Mouse (Mus musculus): ENCODE results near the gene Ten1. TPM values are rescaled to one million over a fixed set of nuclear protein-coding genes. Genes with fewer than 3 reads are reported as not detected.

Gene Ten1
- 74.8 and 78.3 TPM in 2 replicates for polyA plus RNA-seq (2015; fragmentation: Nextera tagmentation; extraction: Ambion mirVana)

GRCm38 (mm10) chr11:116198639-116199531 is at the start of gene Ten1, which contains the start of gene Acox1:
Ten1 (plus strand) TSS chr11:116198855.
Acox1 (minus strand) TSS chr11:116199045.
- Histone ChIP-seq H3K4me1 (peaks cover 3% of the 10 kb centered on the region; the same call in 1 of the 2 replicates), H3K4me3 (replicated peaks) (peak within 1 kb of the TSS; percentile 65), H3K36me3 (peaks cover 6% of the 10 kb centered on the region; the same call in 1 of the 2 replicates), H3K27ac (peak within 1 kb of the TSS; percentile 94), H3K27me3 (replicated peaks) (no peaks in the 10 kb centered on the region), H3K9ac (peak within 1 kb of the TSS; percentile 73), H3K9me3 (no peaks in the 10 kb centered on the region), H3K4me2 (peak within 1 kb of the TSS; percentile 67)
- WGBS, result under 1% methylated on average over 62 of the region's 62 CpGs
- ATAC-seq (ENCODE audit: insufficient read depth, low FRiP score, low read depth), result peak; percentile 97

GRCm38 (mm10) chr11:116149341-116149740 is 49.3 kb upstream of the Ten1 start:
- peaks cover 56% of the 10 kb centered on the region for H3K36me3 ChIP-seq
- no peaks in the 10 kb centered on the region for H3K27me3 ChIP-seq (replicated peaks)
- 77% methylated on average over 6 of the region's 6 CpGs for WGBS
- no peak overlapping the region for H3K4me2 ChIP-seq
- no peak for ATAC-seq (ENCODE audit: insufficient read depth, low FRiP score, low read depth)
- H3K9me3 ChIP-seq, result no peaks in the 10 kb centered on the region
- no peaks in the 10 kb centered on the region; the same call in 1 of the 2 replicates for H3K4me1 ChIP-seq
- no peak overlapping the region for H3K9ac ChIP-seq
- H3K27ac ChIP-seq, result no peak overlapping the region
- no peak overlapping the region for H3K4me3 ChIP-seq (replicated peaks)

GRCm38 (mm10) chr11:116150960-116151359 is 47.7 kb upstream of the Ten1 start:
- no peaks in the 10 kb centered on the region for H3K9me3 ChIP-seq
- no peak overlapping the region for H3K27ac ChIP-seq
- peak; percentile 63; the same call in 1 of the 2 replicates for ATAC-seq (ENCODE audit: insufficient read depth, low FRiP score, low read depth)
- 91% methylated on average over 2 of the region's 2 CpGs for WGBS
- H3K4me2 ChIP-seq, result no peak overlapping the region
- H3K4me3 ChIP-seq (replicated peaks), result no peak overlapping the region
- H3K4me1 ChIP-seq, result no peaks in the 10 kb centered on the region; the same call in 1 of the 2 replicates
- no peaks in the 10 kb centered on the region for H3K27me3 ChIP-seq (replicated peaks)
- peaks cover 51% of the 10 kb centered on the region for H3K36me3 ChIP-seq
- H3K9ac ChIP-seq, result no peak overlapping the region

- H3K27me3 ChIP-seq (replicated peaks), result no peaks in the 10 kb centered on the region
- H3K27ac ChIP-seq, result peak overlapping the region; percentile 68; the same call in 1 of the 2 replicates
- H3K9me3 ChIP-seq, result no peaks in the 10 kb centered on the region
- H3K9ac ChIP-seq, result no peak overlapping the region
- 42% methylated on average over 12 of the region's 12 CpGs for WGBS
- no peak overlapping the region for H3K4me3 ChIP-seq (replicated peaks)
- H3K4me1 ChIP-seq, result peaks cover 4% of the 10 kb centered on the region
- H3K36me3 ChIP-seq, result peaks cover 11% of the 10 kb centered on the region; the same call in 1 of the 2 replicates
- H3K4me2 ChIP-seq, result no peak overlapping the region; the same call in 1 of the 2 replicates
- ATAC-seq (ENCODE audit: insufficient read depth, low FRiP score, low read depth), result 0 out of 2 replicates have a peak, but pooled peaks have one; percentile 27
Observed at GRCm38 (mm10) chr11:116161312-116161711, 37.3 kb upstream of the Ten1 start.

- 73% methylated on average over 10 of the region's 10 CpGs for WGBS
- Histone ChIP-seq H3K4me3 (replicated peaks) (no peak overlapping the region), H3K9me3 (no peaks in the 10 kb centered on the region), H3K4me2 (no peak overlapping the region), H3K4me1 (peaks cover 12% of the 10 kb centered on the region), H3K27ac (peak overlapping the region; percentile 68), H3K27me3 (replicated peaks) (no peaks in the 10 kb centered on the region), H3K9ac (no peak overlapping the region), H3K36me3 (peaks cover 6% of the 10 kb centered on the region; the same call in 1 of the 2 replicates)
- 0 out of 2 replicates have a peak, but pooled peaks have one; percentile 24 for ATAC-seq (ENCODE audit: insufficient read depth, low FRiP score, low read depth)
Observed at GRCm38 (mm10) chr11:116162146-116162545, 36.5 kb upstream of the Ten1 start.

GRCm38 (mm10) chr11:116163002-116163401 is 35.7 kb upstream of the Ten1 start:
- no peak for ATAC-seq (ENCODE audit: insufficient read depth, low FRiP score, low read depth)
- H3K4me2 ChIP-seq, result no peak overlapping the region

GRCm38 (mm10) chr11:116167232-116167631 is 31.4 kb upstream of the Ten1 start:
- 3% methylated on average over 6 of the region's 6 CpGs for WGBS
- ATAC-seq (ENCODE audit: insufficient read depth, low FRiP score, low read depth), result no peak

More at GRCm38 (mm10) chr11:116163002-116163401, 35.7 kb upstream of the Ten1 start:
- no peak overlapping the region for H3K27ac ChIP-seq
- peaks cover 12% of the 10 kb centered on the region for H3K4me1 ChIP-seq
- no peaks in the 10 kb centered on the region for H3K9me3 ChIP-seq
- H3K27me3 ChIP-seq (replicated peaks), result no peaks in the 10 kb centered on the region
- 45% methylated on average over 9 of the region's 9 CpGs for WGBS
- 0 out of 2 replicates have a peak, but pooled peaks cover 6% of the 10 kb centered on the region for H3K36me3 ChIP-seq
- no peak overlapping the region for H3K9ac ChIP-seq
- no peak overlapping the region for H3K4me3 ChIP-seq (replicated peaks)

GRCm38 (mm10) chr11:116167884-116168439 is 30.7 kb upstream of the Ten1 start, which contains the start of gene Fbf1:
Fbf1 (minus strand) TSS chr11:116168166.
- H3K9ac ChIP-seq, result peak within 1 kb of the TSS; percentile 63
- no peaks in the 10 kb centered on the region for H3K9me3 ChIP-seq
- under 1% methylated on average over 40 of the region's 40 CpGs for WGBS
- H3K4me2 ChIP-seq, result peak within 1 kb of the TSS; percentile 83
- peak; percentile 96 for ATAC-seq (ENCODE audit: insufficient read depth, low FRiP score, low read depth)
- peaks cover 10% of the 10 kb centered on the region; the same call in 1 of the 2 replicates for H3K36me3 ChIP-seq
- no peaks in the 10 kb centered on the region for H3K27me3 ChIP-seq (replicated peaks)
- H3K4me3 ChIP-seq (replicated peaks), result peak within 1 kb of the TSS; percentile 67
- peaks cover 11% of the 10 kb centered on the region; the same call in 1 of the 2 replicates for H3K4me1 ChIP-seq
- peak within 1 kb of the TSS; percentile 94 for H3K27ac ChIP-seq

More at GRCm38 (mm10) chr11:116167232-116167631, 31.4 kb upstream of the Ten1 start:
- Histone ChIP-seq H3K27ac (peak overlapping the region; percentile 94), H3K4me1 (peaks cover 11% of the 10 kb centered on the region; the same call in 1 of the 2 replicates), H3K9me3 (no peaks in the 10 kb centered on the region), H3K36me3 (peaks cover 5% of the 10 kb centered on the region; the same call in 1 of the 2 replicates), H3K4me3 (replicated peaks) (peak overlapping the region; percentile 67), H3K9ac (peak overlapping the region; percentile 63; the same call in 1 of the 2 replicates), H3K4me2 (peak overlapping the region; percentile 83), H3K27me3 (replicated peaks) (no peaks in the 10 kb centered on the region)

- no peak overlapping the region for H3K9ac ChIP-seq
- no peak overlapping the region for H3K4me2 ChIP-seq
- H3K4me3 ChIP-seq (replicated peaks), result no peak overlapping the region
- ATAC-seq (ENCODE audit: insufficient read depth, low FRiP score, low read depth), result no peak
- H3K36me3 ChIP-seq, result peaks cover 21% of the 10 kb centered on the region
- H3K27ac ChIP-seq, result no peak overlapping the region
- H3K9me3 ChIP-seq, result no peaks in the 10 kb centered on the region
- peaks cover 11% of the 10 kb centered on the region; the same call in 1 of the 2 replicates for H3K4me1 ChIP-seq
- no peaks in the 10 kb centered on the region for H3K27me3 ChIP-seq (replicated peaks)
- WGBS, result 86% methylated on average over 3 of the region's 3 CpGs
Observed at GRCm38 (mm10) chr11:116169214-116169613, 29.4 kb upstream of the Ten1 start.

GRCm38 (mm10) chr11:116170003-116170800 is 28.5 kb upstream of the Ten1 start:
- no peak overlapping the region for H3K9ac ChIP-seq
- peaks cover 11% of the 10 kb centered on the region; the same call in 1 of the 2 replicates for H3K4me1 ChIP-seq
- no peaks in the 10 kb centered on the region for H3K27me3 ChIP-seq (replicated peaks)
- peaks cover 20% of the 10 kb centered on the region for H3K36me3 ChIP-seq
- no peaks in the 10 kb centered on the region for H3K9me3 ChIP-seq
- no peak overlapping the region for H3K4me3 ChIP-seq (replicated peaks)
- WGBS, result 77% methylated on average over 5 of the region's 5 CpGs
- H3K27ac ChIP-seq, result no peak overlapping the region
- ATAC-seq (ENCODE audit: insufficient read depth, low FRiP score, low read depth), result no peak
- H3K4me2 ChIP-seq, result no peak overlapping the region

- ATAC-seq (ENCODE audit: insufficient read depth, low FRiP score, low read depth), result no peak
- H3K9ac ChIP-seq, result no peak overlapping the region
- H3K27ac ChIP-seq, result no peak overlapping the region
- H3K9me3 ChIP-seq, result no peaks in the 10 kb centered on the region
- 86% methylated on average over 2 of the region's 2 CpGs for WGBS
- peaks cover 19% of the 10 kb centered on the region for H3K36me3 ChIP-seq
- H3K4me1 ChIP-seq, result peaks cover 5% of the 10 kb centered on the region; the same call in 1 of the 2 replicates
- no peak overlapping the region for H3K4me3 ChIP-seq (replicated peaks)
- no peaks in the 10 kb centered on the region for H3K27me3 ChIP-seq (replicated peaks)
- H3K4me2 ChIP-seq, result no peak overlapping the region
Observed at GRCm38 (mm10) chr11:116171959-116172358, 26.7 kb upstream of the Ten1 start.
